Mouse (Mus musculus): ENCODE data around the gene Abcc3.

DNA sequence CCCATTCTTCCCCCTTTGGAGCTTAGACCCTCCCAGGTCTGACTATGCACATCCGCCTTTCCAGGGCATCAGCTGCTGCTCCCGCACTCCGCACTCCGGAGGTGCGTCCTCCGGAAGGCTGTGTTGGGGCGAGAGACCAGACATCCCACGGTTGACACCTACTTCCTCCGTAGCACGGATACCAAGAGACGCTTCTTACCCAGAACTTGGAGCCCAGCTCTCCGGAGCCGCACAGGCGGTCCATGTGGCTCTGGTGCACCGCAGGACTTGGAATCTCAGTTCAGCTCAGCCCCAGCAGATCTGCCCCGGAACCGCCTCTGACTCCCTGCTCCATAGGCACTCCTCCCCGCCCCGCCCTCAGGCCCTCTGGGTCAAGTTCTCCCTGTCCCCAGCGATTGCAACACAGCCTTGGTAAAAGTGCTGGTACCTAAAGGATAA, at the start of gene Abcc3:
- TF ChIP-seq CTCF (IDR thresholded peaks at IDR 0.05; ENCODE audit: borderline replicate concordance, insufficient read depth, low read depth, low read length) (no peak), POLR2A (IDR thresholded peaks at IDR 0.05; ENCODE audit: borderline replicate concordance, insufficient read depth, low read length) (no peak)
